Mouse (Mus musculus) stomach, adult 2 months (tissue): ENCODE results near the gene Olfr1167. TPM values are rescaled to one million over a fixed set of nuclear protein-coding genes. Genes with fewer than 3 reads are reported as not detected.

Source experiments
- polyA plus RNA-seq: library from polyadenylated mRNA; depleted of rRNA; stranded (reverse); fragments of >200 nt; gene quantifications from 2 replicates; pipeline ENCODE4 v1.2.3, GENCODE M21; 2012; rRNA removed

Olfr1167 gene
- polyA plus RNA-seq, result not detected in 2 replicates

DNA sequence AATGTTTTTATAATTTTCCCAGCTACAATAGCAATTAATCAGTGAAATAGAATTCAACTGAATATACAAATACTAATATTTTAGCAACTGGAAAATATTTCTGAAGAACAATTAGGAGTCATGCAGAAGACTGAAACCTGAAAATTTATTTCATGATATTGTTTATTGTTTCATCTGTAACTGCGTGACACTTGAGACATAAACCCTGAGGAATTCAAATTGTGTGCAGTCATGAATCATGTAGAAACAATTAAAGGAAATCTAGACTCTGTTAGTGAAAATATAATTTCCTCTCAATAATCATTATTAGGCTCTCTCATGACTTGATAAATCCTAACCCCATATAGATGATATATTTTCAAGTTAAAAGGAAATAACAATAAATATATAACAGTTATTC lies at the start of gene Olfr1167:
Olfr1167 (minus strand) TSS at position 101 of the 400 bp plus-strand sequence.

DNA sequence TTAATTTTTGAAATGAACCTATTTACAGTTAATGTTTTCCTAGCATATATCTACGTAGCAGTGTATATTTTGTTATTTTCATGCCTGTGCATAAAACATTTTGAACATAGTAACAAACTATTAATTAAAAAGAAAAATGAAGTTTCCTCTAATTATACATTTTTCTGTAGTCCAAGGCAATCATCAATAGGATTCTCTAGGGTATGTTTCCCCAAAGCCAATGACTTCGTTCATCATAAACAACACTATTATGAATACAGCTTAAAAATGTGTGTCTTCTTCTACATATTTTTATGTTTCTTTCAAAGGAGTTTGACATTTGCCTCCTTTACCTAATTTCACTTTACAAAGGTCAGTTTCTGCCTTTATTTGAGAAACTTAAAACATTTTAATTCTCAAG lies 26.6 kb upstream of the Olfr1167 start, which contains the start of gene Olfr1168:
Olfr1168 (plus strand) TSS at position 301 of the 400 bp plus-strand sequence.

DNA sequence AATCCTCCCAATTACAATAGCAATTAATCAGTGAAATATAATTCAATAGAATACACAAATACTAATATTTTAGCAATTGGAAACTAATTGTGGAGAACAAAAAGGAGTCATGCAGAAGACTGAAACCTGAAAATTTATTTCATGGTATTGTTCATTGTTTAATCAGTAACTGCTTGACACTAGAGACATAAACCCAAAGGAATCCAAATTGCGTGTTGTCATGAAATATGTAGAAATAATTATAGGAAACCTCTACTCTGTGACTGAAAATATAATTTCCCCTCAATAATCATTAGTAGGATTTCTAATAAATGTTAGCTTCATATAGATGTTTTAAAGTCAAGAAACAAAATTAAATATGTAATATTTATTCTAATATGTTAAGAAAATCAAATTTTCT lies 26.8 kb downstream of the Olfr1167 start, which contains the start of gene Olfr1166:
Olfr1166 (minus strand) TSS at position 101 of the 400 bp plus-strand sequence.

Other genes with a start within 250 kb of the Olfr1167 start
- gene Olfr1155, start 210.1 kb downstream of the Olfr1167 start, polyA plus RNA-seq, result not detected in 2 replicates
- gene Olfr1156, start 202.1 kb downstream of the Olfr1167 start, polyA plus RNA-seq, result not detected in 2 replicates
- not detected in 2 replicates for gene Olfr1157, start 186.9 kb downstream of the Olfr1167 start, polyA plus RNA-seq
- not detected in 2 replicates for gene Olfr74, start 180.5 kb downstream of the Olfr1167 start, polyA plus RNA-seq
- gene Olfr1158, start 165.1 kb downstream of the Olfr1167 start, polyA plus RNA-seq, result not detected in 2 replicates
- not detected in 2 replicates for gene Olfr1160, start 146.9 kb downstream of the Olfr1167 start, polyA plus RNA-seq
- gene Olfr1161, start 132.4 kb downstream of the Olfr1167 start, polyA plus RNA-seq, result not detected in 2 replicates
- not detected in 2 replicates for gene Olfr73, start 117.5 kb downstream of the Olfr1167 start, polyA plus RNA-seq
- not detected in 2 replicates for gene Olfr1162, start 104.1 kb downstream of the Olfr1167 start, polyA plus RNA-seq
- gene Olfr1163, start 83.4 kb downstream of the Olfr1167 start, polyA plus RNA-seq, result not detected in 2 replicates
- not detected in 2 replicates for gene Olfr1164, start 61.2 kb downstream of the Olfr1167 start, polyA plus RNA-seq
- gene Olfr1166, start 26.9 kb downstream of the Olfr1167 start, polyA plus RNA-seq, result not detected in 2 replicates
- not detected in 2 replicates for gene Olfr1168, start 26.7 kb upstream of the Olfr1167 start, polyA plus RNA-seq
- gene Olfr1170, start 73.1 kb upstream of the Olfr1167 start, polyA plus RNA-seq, result not detected in 2 replicates
- not detected in 2 replicates for gene Olfr1173, start 124.7 kb upstream of the Olfr1167 start, polyA plus RNA-seq
- not detected in 2 replicates for gene Olfr1174-ps, start 159.9 kb upstream of the Olfr1167 start, polyA plus RNA-seq
- gene Olfr1175-ps, start 172.0 kb upstream of the Olfr1167 start, polyA plus RNA-seq, result not detected in 2 replicates
- not detected in 2 replicates for gene Olfr1176, start 181.5 kb upstream of the Olfr1167 start, polyA plus RNA-seq
- not detected in 2 replicates for gene Olfr1177-ps, start 191.3 kb upstream of the Olfr1167 start, polyA plus RNA-seq
- not detected in 2 replicates for gene Olfr1178, start 231.9 kb upstream of the Olfr1167 start, polyA plus RNA-seq